Mouse (Mus musculus): ENCODE data around the gene Ms4a4b.

GRCm38 (mm10) chr19:11479714-11480113 lies 36.4 kb downstream of the Ms4a4b start:
- TF ChIP-seq CTCF (IDR thresholded peaks at IDR 0.05) (no peak), EP300 (IDR thresholded peaks at IDR 0.05) (no peak)
